Mouse (Mus musculus): ENCODE results near the gene Ibsp. TPM values are rescaled to one million over a fixed set of nuclear protein-coding genes. Genes with fewer than 3 reads are reported as not detected.

Ibsp gene
- polyA plus RNA-seq, 1 experiment from 2014 or later, result not detected

Small RNAs within 50 kb of the gene (microRNA-seq; reads per million reads assigned to microRNA genes)
- gene Gm23616, result not detected

Other genes starting within 250 kb of the Ibsp start
- 0.49 TPM in 1 of 2 replicates, not detected in the other for gene Gm17660, start 221.6 kb upstream of the Ibsp start, polyA plus RNA-seq (2014; fragmentation: Nextera tagmentation; extraction: Ambion mirVana)
- 77.0 and 85.0 TPM in 2 replicates for gene Sparcl1, start 185.4 kb upstream of the Ibsp start, polyA plus RNA-seq (2014; fragmentation: Nextera tagmentation; extraction: Ambion mirVana)
- not detected in 2 replicates for gene Dspp, start 128.5 kb upstream of the Ibsp start, polyA plus RNA-seq (2014; fragmentation: Nextera tagmentation; extraction: Ambion mirVana)
- gene Dmp1, start 96.6 kb upstream of the Ibsp start, polyA plus RNA-seq (2014; fragmentation: Nextera tagmentation; extraction: Ambion mirVana), result 0.09 TPM in 1 of 2 replicates, not detected in the other
- gene Mepe, start 26.2 kb downstream of the Ibsp start, polyA plus RNA-seq (2014; fragmentation: Nextera tagmentation; extraction: Ambion mirVana), result not detected in 2 replicates
- 12.8 and 72.4 TPM in 2 replicates for gene Spp1, start 135.9 kb downstream of the Ibsp start, polyA plus RNA-seq (2014; fragmentation: Nextera tagmentation; extraction: Ambion mirVana)
- gene Pkd2, start 160.3 kb downstream of the Ibsp start, polyA plus RNA-seq (2014; fragmentation: Nextera tagmentation; extraction: Ambion mirVana), result 14.6 and 15.3 TPM in 2 replicates
- gene BC005561, start 209.2 kb downstream of the Ibsp start, polyA plus RNA-seq (2014; fragmentation: Nextera tagmentation; extraction: Ambion mirVana), result 7.9 and 9.0 TPM in 2 replicates

Measured in heart, embryonic 14.5 days (tissue).